Mouse (Mus musculus): Measurements from ENCODE around the gene Il18r1. TPM values are rescaled to one million over a fixed set of nuclear protein-coding genes. Genes with fewer than 3 reads are reported as not detected.
A peak's percentile ranks its signal among the peaks of the same experiment; 100 is the strongest.

Gene Il18r1
- under 1 TPM in 1 of 2 experiments, not detected in 1; 0.46 TPM for total RNA-seq (2021)
- long read RNA-seq, experiment 1: 0 reads
- long read RNA-seq, experiment 2: 0 reads

- peak; percentile 3 to 5 for DNase-seq
Measured at GRCm38 (mm10) chr1:40465477-40466430, at the start of gene Il18r1. Il18r1 (plus strand) TSS chr1:40465552.

GRCm38 (mm10) chr1:40417034-40417433 lies 48.3 kb upstream of the Il18r1 start:
- no peak for DNase-seq

- DNase-seq: no peak
Measured at GRCm38 (mm10) chr1:40418512-40418911, 46.8 kb upstream of the Il18r1 start.

- DNase-seq: no peak
Measured at GRCm38 (mm10) chr1:40423892-40424291, 41.5 kb upstream of the Il18r1 start.

GRCm38 (mm10) chr1:40427270-40427669 lies 38.1 kb upstream of the Il18r1 start:
- DNase-seq: no peak

- no peak for DNase-seq
Measured at GRCm38 (mm10) chr1:40427901-40428300, 37.5 kb upstream of the Il18r1 start.

GRCm38 (mm10) chr1:40428910-40429675 lies 36.3 kb upstream of the Il18r1 start, which contains the start of gene Il1rl1:
Il1rl1 (plus strand) TSS chr1:40429570.
- DNase-seq: no peak

- DNase-seq: no peak
Measured at GRCm38 (mm10) chr1:40430143-40430834, 35.1 kb upstream of the Il18r1 start.

GRCm38 (mm10) chr1:40432169-40432568 lies 33.2 kb upstream of the Il18r1 start:
- no peak for DNase-seq

GRCm38 (mm10) chr1:40435936-40436335 lies 29.4 kb upstream of the Il18r1 start:
- no peak for DNase-seq

GRCm38 (mm10) chr1:40437340-40437739 lies 28.0 kb upstream of the Il18r1 start:
- no peak for DNase-seq

- DNase-seq: no peak
Measured at GRCm38 (mm10) chr1:40439504-40439903, 25.8 kb upstream of the Il18r1 start.

- no peak for DNase-seq
Measured at GRCm38 (mm10) chr1:40444800-40445199, 20.6 kb upstream of the Il18r1 start.

GRCm38 (mm10) chr1:40467306-40467705 lies 2.0 kb downstream of the Il18r1 start:
- no peak for DNase-seq

- no peak for DNase-seq
Measured at GRCm38 (mm10) chr1:40468805-40469204, 3.5 kb downstream of the Il18r1 start.

GRCm38 (mm10) chr1:40469900-40470299 lies 4.5 kb downstream of the Il18r1 start:
- DNase-seq: no peak

GRCm38 (mm10) chr1:40472401-40472800 lies 7.0 kb downstream of the Il18r1 start:
- no peak for DNase-seq

GRCm38 (mm10) chr1:40473640-40474039 lies 8.3 kb downstream of the Il18r1 start:
- no peak for DNase-seq

GRCm38 (mm10) chr1:40474336-40474735 lies 9.0 kb downstream of the Il18r1 start:
- no peak for DNase-seq

GRCm38 (mm10) chr1:40475697-40476096 lies 10.3 kb downstream of the Il18r1 start:
- DNase-seq: no peak

GRCm38 (mm10) chr1:40476756-40477155 lies 11.4 kb downstream of the Il18r1 start:
- DNase-seq: no peak

GRCm38 (mm10) chr1:40479505-40479923 lies 14.2 kb downstream of the Il18r1 start:
- no peak for DNase-seq
